Mouse (Mus musculus): Measurements from ENCODE around the gene Chd1l. TPM values are rescaled to one million over a fixed set of nuclear protein-coding genes. Genes with fewer than 3 reads are reported as not detected.

The Chd1l gene
- 13.7 and 15.6 TPM in 2 replicates for polyA plus RNA-seq (2014; fragmentation: Nextera tagmentation; extraction: Ambion mirVana)

DNA sequence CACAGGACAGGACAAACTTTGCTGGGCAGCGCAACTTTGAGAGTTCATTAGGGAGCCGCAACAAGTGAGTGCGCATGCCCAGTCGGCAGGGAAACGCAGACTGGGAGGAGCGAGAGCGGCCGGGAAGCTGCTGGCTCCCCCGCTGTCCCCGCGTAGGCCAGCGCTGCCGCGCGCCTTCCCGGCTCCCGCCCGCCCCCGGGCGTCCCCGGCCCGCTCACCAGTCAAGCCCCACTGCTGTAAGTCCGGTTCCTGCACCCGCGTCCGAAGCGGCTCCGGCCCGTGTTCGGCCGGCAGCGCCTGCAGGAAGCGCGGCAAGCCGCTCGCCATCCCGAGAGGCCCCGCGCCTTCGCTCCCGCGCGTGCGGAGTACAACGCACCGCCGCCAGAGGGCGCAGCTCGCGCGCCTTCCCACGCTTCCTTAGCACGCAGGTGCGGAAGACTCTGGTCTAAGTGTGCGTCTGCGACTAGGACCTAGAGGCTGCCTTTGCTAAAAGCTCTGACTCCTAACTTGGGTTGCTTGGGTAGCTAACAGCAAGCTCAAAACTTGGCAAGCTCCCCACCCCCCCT lies at the start of gene Chd1l:
Gene Chd1l (minus strand): TSS at position 359 of the 566 bp plus-strand sequence.
- H3K9ac ChIP-seq (ENCODE audit: low read depth, low read length): peak within 1 kb of the TSS; percentile 66
- ATAC-seq (ENCODE audit: low FRiP score) (peak; percentile 91), DNase-seq (ENCODE audit: low spot score) (peak; percentile 97)
- WGBS: 1% methylated on average over 53 of the region's 56 CpGs
- H3K4me2 ChIP-seq (replicated peaks; ENCODE audit: low read depth, low read length): peak within 1 kb of the TSS; percentile 43
- H3K9me3 ChIP-seq (ENCODE audit: control insufficient read depth, low read length): no peaks in the 10 kb centered on the region
- H3K27ac ChIP-seq (ENCODE audit: low read depth, low read length): peak within 1 kb of the TSS; percentile 55
- H3K27me3 ChIP-seq (ENCODE audit: control insufficient read depth, insufficient read depth, low read length): no peaks in the 10 kb centered on the region
- peak within 1 kb of the TSS; percentile 55 for H3K4me3 ChIP-seq (ENCODE audit: low read depth, low read length)
- H3K36me3 ChIP-seq (ENCODE audit: control insufficient read depth, insufficient read depth, low read length): no peaks in the 10 kb centered on the region
- H3K4me1 ChIP-seq (replicated peaks; ENCODE audit: control insufficient read depth, insufficient read depth, low read length): no peaks in the 10 kb centered on the region

DNA sequence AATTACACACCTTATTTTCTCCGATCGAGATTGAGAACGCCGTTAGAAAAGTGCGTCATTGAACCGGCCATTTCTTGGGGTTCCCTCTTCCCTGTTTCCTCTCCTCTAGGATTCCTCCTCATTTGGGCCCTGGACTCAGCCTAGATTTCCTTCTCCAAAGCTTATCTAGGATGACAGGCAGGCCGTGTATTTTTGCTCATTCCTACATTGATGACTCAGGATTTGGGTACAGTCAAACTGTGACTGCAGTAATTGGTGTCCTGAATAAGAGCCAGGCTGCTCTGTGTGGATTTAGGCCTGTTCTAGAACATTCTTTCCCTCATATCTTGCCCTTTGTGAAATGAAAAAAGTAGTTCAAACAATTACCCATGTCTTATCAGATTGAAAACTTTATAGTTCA lies 49.7 kb upstream of the Chd1l start:
- Histone ChIP-seq H3K36me3 (ENCODE audit: control insufficient read depth, insufficient read depth, low read length) (no peaks in the 10 kb centered on the region), H3K27ac (ENCODE audit: low read depth, low read length) (no peak overlapping the region), H3K4me3 (ENCODE audit: low read depth, low read length) (no peak overlapping the region), H3K4me2 (replicated peaks; ENCODE audit: low read depth, low read length) (no peak overlapping the region), H3K9ac (ENCODE audit: low read depth, low read length) (no peak overlapping the region), H3K27me3 (ENCODE audit: control insufficient read depth, insufficient read depth, low read length) (no peaks in the 10 kb centered on the region), H3K9me3 (ENCODE audit: control insufficient read depth, low read length) (no peaks in the 10 kb centered on the region), H3K4me1 (replicated peaks; ENCODE audit: control insufficient read depth, insufficient read depth, low read length) (0 out of 2 replicates have a peak, but pooled peaks cover 4% of the 10 kb centered on the region)
- 83% methylated on average over 7 of the region's 7 CpGs for WGBS
- DNase-seq (ENCODE audit: low spot score): no peak
- ATAC-seq (ENCODE audit: low FRiP score): no peak

DNA sequence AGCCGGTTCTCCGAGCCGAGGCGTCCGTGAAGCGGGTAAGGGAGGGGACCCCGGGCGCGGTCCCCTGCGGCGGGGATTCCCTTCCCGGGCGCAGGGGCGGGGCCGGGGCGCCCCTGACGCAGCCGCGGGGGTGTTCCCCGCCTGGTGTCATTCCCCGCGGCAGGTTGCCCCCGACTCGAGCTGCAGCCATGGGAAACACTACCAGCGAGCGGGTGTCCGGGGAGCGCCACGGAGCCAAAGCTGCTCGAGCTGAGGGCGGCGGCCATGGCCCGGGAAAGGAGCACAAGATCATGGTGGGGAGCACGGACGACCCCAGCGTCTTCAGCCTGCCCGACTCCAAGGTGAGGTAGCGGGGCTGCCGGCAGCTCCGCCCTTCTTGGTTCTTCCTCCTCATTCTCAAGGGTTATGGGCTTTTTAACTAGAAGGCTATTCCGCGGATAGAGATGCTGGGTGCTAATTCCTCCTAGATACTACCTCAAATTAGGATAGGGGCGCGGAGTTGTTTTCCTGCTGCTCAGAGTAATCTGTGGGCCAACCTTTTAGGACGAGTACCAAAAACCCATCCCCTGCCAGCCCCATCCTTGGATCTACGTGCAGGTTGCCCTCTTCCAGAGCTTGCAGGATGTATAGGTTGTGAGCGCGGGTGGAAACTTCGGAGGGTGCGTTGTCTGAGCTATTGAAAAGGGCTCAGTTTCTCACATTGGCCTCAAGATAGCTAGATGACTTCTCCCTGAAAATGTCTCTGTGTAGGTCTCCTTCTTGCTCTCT lies 48.6 kb upstream of the Chd1l start:
- WGBS: 2% methylated on average over 42 of the region's 50 CpGs
- Histone ChIP-seq H3K27me3 (ENCODE audit: control insufficient read depth, insufficient read depth, low read length) (no peaks in the 10 kb centered on the region), H3K27ac (ENCODE audit: low read depth, low read length) (peak overlapping the region; percentile 33; the same call in 1 of the 2 replicates), H3K4me3 (ENCODE audit: low read depth, low read length) (peak overlapping the region; percentile 92), H3K4me2 (replicated peaks; ENCODE audit: low read depth, low read length) (peak overlapping the region; percentile 80), H3K36me3 (ENCODE audit: control insufficient read depth, insufficient read depth, low read length) (no peaks in the 10 kb centered on the region), H3K9ac (ENCODE audit: low read depth, low read length) (peak overlapping the region; percentile 75), H3K9me3 (ENCODE audit: control insufficient read depth, low read length) (no peaks in the 10 kb centered on the region), H3K4me1 (replicated peaks; ENCODE audit: control insufficient read depth, insufficient read depth, low read length) (0 out of 2 replicates have a peak, but pooled peaks cover 4% of the 10 kb centered on the region)
- peak; percentile 0; the same call in 1 of the 2 replicates for ATAC-seq (ENCODE audit: low FRiP score)
- no peak for DNase-seq (ENCODE audit: low spot score)

DNA sequence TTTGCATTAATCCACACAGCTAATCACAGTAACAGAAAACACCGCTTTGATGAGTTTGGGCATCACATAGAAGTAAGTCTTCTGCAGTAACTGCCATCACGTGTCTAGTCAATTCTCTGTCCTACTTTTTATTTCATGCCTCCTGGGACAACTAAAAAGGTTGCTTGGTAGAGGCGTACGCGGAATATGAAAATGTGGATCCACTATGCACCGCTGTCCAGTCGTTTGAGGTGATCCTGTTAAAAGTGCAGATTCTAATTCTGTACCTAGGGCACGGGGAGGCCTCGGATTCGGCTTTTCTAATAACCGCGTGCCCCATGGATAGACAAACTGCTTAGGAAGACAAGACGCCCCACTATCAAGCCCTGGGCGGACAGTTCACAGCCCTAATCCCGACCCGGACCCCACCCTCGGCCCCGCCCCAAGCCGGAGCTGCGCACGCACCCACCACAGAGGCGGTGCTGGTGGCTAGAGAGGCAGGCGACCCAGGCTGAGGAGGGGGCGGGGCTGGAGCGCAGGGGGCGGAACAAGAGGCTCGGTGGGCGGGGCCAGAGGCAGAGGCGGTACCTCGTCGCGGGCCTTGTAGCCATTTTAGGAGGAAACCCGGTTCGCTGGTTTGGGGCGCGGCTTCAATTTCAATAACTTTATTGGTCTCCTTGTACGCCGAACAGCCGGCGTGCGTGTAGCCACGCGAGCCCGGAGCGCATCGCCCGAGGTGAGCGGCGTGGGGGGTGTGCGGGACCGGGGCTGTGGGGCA lies 47.8 kb upstream of the Chd1l start, which contains the start of gene Prkab2:
Gene Prkab2 (plus strand): TSS at position 539 of the 757 bp plus-strand sequence.
- peak; percentile 99 for DNase-seq (ENCODE audit: low spot score)
- peak; percentile 96 for ATAC-seq (ENCODE audit: low FRiP score)
- H3K4me2 ChIP-seq (replicated peaks; ENCODE audit: low read depth, low read length): peak within 1 kb of the TSS; percentile 80
- H3K9ac ChIP-seq (ENCODE audit: low read depth, low read length): peak within 1 kb of the TSS; percentile 75
- no peaks in the 10 kb centered on the region for H3K9me3 ChIP-seq (ENCODE audit: control insufficient read depth, low read length)
- H3K4me3 ChIP-seq (ENCODE audit: low read depth, low read length): peak within 1 kb of the TSS; percentile 92
- WGBS: 2% methylated on average over 51 of the region's 51 CpGs
- H3K27ac ChIP-seq (ENCODE audit: low read depth, low read length): peak within 1 kb of the TSS; percentile 33; the same call in 1 of the 2 replicates
- H3K27me3 ChIP-seq (ENCODE audit: control insufficient read depth, insufficient read depth, low read length): no peaks in the 10 kb centered on the region
- H3K4me1 ChIP-seq (replicated peaks; ENCODE audit: control insufficient read depth, insufficient read depth, low read length): 0 out of 2 replicates have a peak, but pooled peaks cover 4% of the 10 kb centered on the region
- H3K36me3 ChIP-seq (ENCODE audit: control insufficient read depth, insufficient read depth, low read length): no peaks in the 10 kb centered on the region

DNA sequence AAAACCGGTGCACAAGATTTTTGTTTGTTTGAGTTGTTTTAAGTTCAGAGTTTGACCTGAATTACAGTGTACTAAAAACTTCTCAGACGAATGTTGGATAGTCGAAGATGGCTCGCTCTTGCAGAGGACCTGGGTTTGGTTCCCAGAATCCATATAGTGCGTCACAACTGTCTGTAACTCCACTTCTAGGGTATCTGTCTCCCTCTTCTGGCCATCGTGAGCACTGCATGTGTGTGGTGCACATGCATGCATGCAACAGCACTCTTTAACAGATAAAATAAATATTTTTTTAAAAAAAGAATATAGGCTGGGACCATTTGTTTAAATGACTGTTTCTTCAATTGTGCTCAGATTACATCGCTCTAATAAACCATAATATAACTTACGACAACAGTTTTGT lies 44.9 kb upstream of the Chd1l start:
- WGBS: 81% methylated on average over 8 of the region's 8 CpGs

DNA sequence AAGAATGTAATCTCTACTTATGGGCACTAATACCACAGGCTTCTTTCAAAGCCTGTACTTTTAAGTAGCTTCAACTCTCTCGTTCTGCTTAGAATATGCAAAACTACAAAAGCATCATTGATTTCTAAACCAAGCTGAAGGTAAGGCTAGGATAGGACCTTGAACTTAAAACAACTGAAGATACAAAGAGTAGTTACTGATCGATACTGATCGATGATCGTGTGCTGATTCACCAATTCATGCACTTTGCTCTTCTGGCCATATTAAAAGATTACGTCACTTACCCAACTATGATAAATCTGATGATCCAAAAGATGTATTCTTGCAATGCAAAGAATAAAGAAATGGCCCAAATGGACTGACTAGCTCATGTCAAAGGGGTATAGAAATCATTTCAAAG lies 43.8 kb upstream of the Chd1l start:
- no peaks in the 10 kb centered on the region for H3K9me3 ChIP-seq (ENCODE audit: control insufficient read depth, low read length)
- H3K27me3 ChIP-seq (ENCODE audit: control insufficient read depth, insufficient read depth, low read length): no peaks in the 10 kb centered on the region
- no peak overlapping the region for H3K4me3 ChIP-seq (ENCODE audit: low read depth, low read length)
- 90% methylated on average over 5 of the region's 5 CpGs for WGBS
- ATAC-seq (ENCODE audit: low FRiP score) (no peak), DNase-seq (ENCODE audit: low spot score) (no peak)
- H3K27ac ChIP-seq (ENCODE audit: low read depth, low read length): no peak overlapping the region
- no peaks in the 10 kb centered on the region for H3K36me3 ChIP-seq (ENCODE audit: control insufficient read depth, insufficient read depth, low read length)
- H3K4me1 ChIP-seq (replicated peaks; ENCODE audit: control insufficient read depth, insufficient read depth, low read length): no peaks in the 10 kb centered on the region
- no peak overlapping the region for H3K4me2 ChIP-seq (replicated peaks; ENCODE audit: low read depth, low read length)
- no peak overlapping the region for H3K9ac ChIP-seq (ENCODE audit: low read depth, low read length)

More for the DNA sequence above, 44.9 kb upstream of the Chd1l start:
- H3K9ac ChIP-seq (ENCODE audit: low read depth, low read length): no peak overlapping the region
- H3K27ac ChIP-seq (ENCODE audit: low read depth, low read length): no peak overlapping the region
- H3K4me3 ChIP-seq (ENCODE audit: low read depth, low read length): no peak overlapping the region
- H3K27me3 ChIP-seq (ENCODE audit: control insufficient read depth, insufficient read depth, low read length): no peaks in the 10 kb centered on the region
- H3K9me3 ChIP-seq (ENCODE audit: control insufficient read depth, low read length): no peaks in the 10 kb centered on the region
- 0 out of 2 replicates have a peak, but pooled peaks cover 4% of the 10 kb centered on the region for H3K4me1 ChIP-seq (replicated peaks; ENCODE audit: control insufficient read depth, insufficient read depth, low read length)
- peak; percentile 30 for DNase-seq (ENCODE audit: low spot score)
- no peaks in the 10 kb centered on the region for H3K36me3 ChIP-seq (ENCODE audit: control insufficient read depth, insufficient read depth, low read length)
- no peak overlapping the region for H3K4me2 ChIP-seq (replicated peaks; ENCODE audit: low read depth, low read length)
- ATAC-seq (ENCODE audit: low FRiP score): no peak

DNA sequence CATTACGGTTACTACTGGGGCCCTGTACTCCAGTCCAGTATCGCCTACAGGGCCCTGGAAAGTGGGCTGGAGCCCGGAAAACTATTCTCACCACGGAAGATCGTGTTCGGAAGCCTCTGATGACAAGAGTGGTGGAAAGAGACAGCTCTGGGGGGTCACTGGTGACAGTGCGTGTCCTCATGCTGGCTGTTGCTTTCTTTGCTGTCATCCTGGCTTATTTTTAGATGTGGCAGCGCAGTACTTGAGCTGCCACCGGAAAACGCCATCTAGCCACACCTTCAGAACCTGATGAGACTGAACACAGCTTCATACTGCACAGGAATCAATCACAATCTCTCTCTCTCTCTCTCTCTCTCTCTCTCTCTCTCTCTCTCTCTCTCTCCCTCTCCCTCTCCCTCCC lies 41.6 kb upstream of the Chd1l start:
- H3K4me2 ChIP-seq (replicated peaks; ENCODE audit: low read depth, low read length): no peak overlapping the region
- no peaks in the 10 kb centered on the region for H3K9me3 ChIP-seq (ENCODE audit: control insufficient read depth, low read length)
- ATAC-seq (ENCODE audit: low FRiP score) (no peak), DNase-seq (ENCODE audit: low spot score) (no peak)
- H3K4me1 ChIP-seq (replicated peaks; ENCODE audit: control insufficient read depth, insufficient read depth, low read length): no peaks in the 10 kb centered on the region
- H3K27ac ChIP-seq (ENCODE audit: low read depth, low read length): no peak overlapping the region
- no peaks in the 10 kb centered on the region for H3K36me3 ChIP-seq (ENCODE audit: control insufficient read depth, insufficient read depth, low read length)
- no peak overlapping the region for H3K4me3 ChIP-seq (ENCODE audit: low read depth, low read length)
- no peak overlapping the region for H3K9ac ChIP-seq (ENCODE audit: low read depth, low read length)
- 89% methylated on average over 10 of the region's 10 CpGs for WGBS
- H3K27me3 ChIP-seq (ENCODE audit: control insufficient read depth, insufficient read depth, low read length): no peaks in the 10 kb centered on the region

DNA sequence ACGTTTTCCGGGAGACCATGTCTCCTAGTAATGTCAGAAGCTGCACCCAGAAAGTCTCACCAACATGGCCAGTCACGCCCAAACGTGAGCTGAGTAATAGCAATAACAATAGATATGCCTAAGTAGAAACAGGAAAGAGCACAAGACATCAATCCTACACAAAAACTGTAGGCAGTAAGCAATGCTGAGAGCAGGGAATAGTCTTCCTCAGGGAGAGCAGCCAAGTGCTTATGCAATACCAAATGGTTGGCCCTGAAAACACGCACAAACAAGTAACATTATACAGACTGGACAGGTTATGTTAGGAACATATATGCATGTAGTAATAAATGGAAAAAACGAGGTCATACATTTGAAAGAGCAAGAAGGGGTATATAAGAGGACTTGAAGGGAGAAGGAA lies 39.5 kb upstream of the Chd1l start:
- H3K4me2 ChIP-seq (replicated peaks; ENCODE audit: low read depth, low read length): no peak overlapping the region
- H3K9ac ChIP-seq (ENCODE audit: low read depth, low read length): no peak overlapping the region
- WGBS: 81% methylated on average over 6 of the region's 6 CpGs
- no peaks in the 10 kb centered on the region for H3K36me3 ChIP-seq (ENCODE audit: control insufficient read depth, insufficient read depth, low read length)
- H3K27me3 ChIP-seq (ENCODE audit: control insufficient read depth, insufficient read depth, low read length): no peaks in the 10 kb centered on the region
- ATAC-seq (ENCODE audit: low FRiP score) (no peak), DNase-seq (ENCODE audit: low spot score) (no peak)
- no peaks in the 10 kb centered on the region for H3K9me3 ChIP-seq (ENCODE audit: control insufficient read depth, low read length)
- H3K27ac ChIP-seq (ENCODE audit: low read depth, low read length): no peak overlapping the region
- H3K4me3 ChIP-seq (ENCODE audit: low read depth, low read length): no peak overlapping the region
- no peaks in the 10 kb centered on the region for H3K4me1 ChIP-seq (replicated peaks; ENCODE audit: control insufficient read depth, insufficient read depth, low read length)

Measured in hindbrain, embryonic 11.5 days (tissue).